Comparison of ENCODE assay signal across 8 mouse cellular contexts in genomic region chr10:61381823-61382222, GRCm38 (mm10). TPM values are rescaled to one million over a fixed set of nuclear protein-coding genes. Genes with fewer than 3 reads are reported as not detected.
DNase-seq lines count a peak whose midpoint lies in the region; ATAC-seq lines count a peak whose summit lies in the region.

No protein-coding gene starts in this region.

- no peak overlapping the region for H3K27ac ChIP-seq in liver, embryonic 12.5 days
- H3K27ac ChIP-seq in neural tube, embryonic 14.5 days (ENCODE audit: low read depth, low read length), result no peak overlapping the region

- H3K4me1 ChIP-seq in liver, embryonic 12.5 days, result peaks cover 54% of the 10 kb centered on the region
- peaks cover 14% of the 10 kb centered on the region for H3K4me1 ChIP-seq in neural tube, embryonic 14.5 days (ENCODE audit: control insufficient read depth, insufficient read depth, low read length)

- peaks cover 63% of the 10 kb centered on the region for H3K27me3 ChIP-seq in liver, embryonic 12.5 days (replicated peaks)
- H3K27me3 ChIP-seq in neural tube, embryonic 14.5 days (ENCODE audit: control insufficient read depth, insufficient read depth, low read length), result no peaks in the 10 kb centered on the region

- H3K36me3 ChIP-seq in liver, embryonic 12.5 days, result no peaks in the 10 kb centered on the region
- H3K36me3 ChIP-seq in neural tube, embryonic 14.5 days (ENCODE audit: control insufficient read depth, insufficient read depth, low read length), result no peaks in the 10 kb centered on the region

- no peaks in the 10 kb centered on the region for H3K9me3 ChIP-seq in liver, embryonic 12.5 days (replicated peaks)
- H3K9me3 ChIP-seq in neural tube, embryonic 14.5 days (ENCODE audit: control insufficient read depth, low read length), result no peaks in the 10 kb centered on the region

- peak overlapping the region; percentile 60 for H3K4me3 ChIP-seq in liver, embryonic 12.5 days
- peak overlapping the region; percentile 53 for H3K4me3 ChIP-seq in neural tube, embryonic 14.5 days (ENCODE audit: low read depth, low read length)

- peak; percentile 43 for DNase-seq in testis, postnatal 10 days (ENCODE audit: low spot score)
- DNase-seq in testis, postnatal 14 days (ENCODE audit: low spot score), result no peak
- peak; percentile 48 for DNase-seq in heart, postnatal 4 days
- DNase-seq in right cerebral cortex, postnatal 36 days (ENCODE audit: low spot score in 2 of 2), result no peak
- no peak for DNase-seq in T-cell, adult 2 months (ENCODE audit: low spot score)
- no peak for DNase-seq in urinary bladder, postnatal 10 days (ENCODE audit: low spot score)

- peak overlapping the region; percentile 89 for H3K4me2 ChIP-seq in liver, embryonic 12.5 days
- H3K4me2 ChIP-seq in neural tube, embryonic 14.5 days (ENCODE audit: low read depth, low read length), result peak overlapping the region; percentile 69

- WGBS in liver, embryonic 12.5 days (ENCODE audit: insufficient replicate concordance), result 1% methylated on average over 8 of the region's 8 CpGs
- WGBS in neural tube, embryonic 14.5 days, result 14% methylated on average over 8 of the region's 8 CpGs

- H3K9ac ChIP-seq in liver, embryonic 12.5 days, result 0 out of 2 replicates have a peak overlapping the region, but pooled peaks have one; percentile 64
- 0 out of 2 replicates have a peak overlapping the region, but pooled peaks have one; percentile 53 for H3K9ac ChIP-seq in neural tube, embryonic 14.5 days (replicated peaks; ENCODE audit: low read depth, low read length)

- ATAC-seq in liver, embryonic 12.5 days, result 0 out of 2 replicates have a peak, but pooled peaks have one; percentile 22
- ATAC-seq in neural tube, embryonic 14.5 days (ENCODE audit: low read depth), result no peak

RNA-seq across cellular contexts. Expression of gene Pald1, which starts 1.5 kb away (rescaled TPM):
- total RNA-seq in heart, postnatal 4 days (2021), result 10 to 100 TPM; 38.1 to 38.9 TPM
- 12.1 and 12.4 TPM in 2 replicates for polyA plus RNA-seq in liver, embryonic 12.5 days (2016; fragmentation: Nextera tagmentation; extraction: Ambion mirVana)
- 19.0 and 25.5 TPM in 2 replicates for polyA plus RNA-seq in neural tube, embryonic 14.5 days (2014; fragmentation: Nextera tagmentation; extraction: Ambion mirVana)

RNA-seq across cellular contexts. Expression of gene Nodal, which starts 35.9 kb away (rescaled TPM):
- under 1 TPM; 0.24 to 0.32 TPM for total RNA-seq in heart, postnatal 4 days (2021)
- 0.31 and 0.37 TPM in 2 replicates for polyA plus RNA-seq in liver, embryonic 12.5 days (2016; fragmentation: Nextera tagmentation; extraction: Ambion mirVana)
- 0.12 and 0.13 TPM in 2 replicates for polyA plus RNA-seq in neural tube, embryonic 14.5 days (2014; fragmentation: Nextera tagmentation; extraction: Ambion mirVana)

Comparison
In these comparisons a context has a peak if more than half of its experiments do, and no peak if none do; other contexts are left out.
1. DNase-seq: peak in testis, postnatal 10 days (single experiment) and heart, postnatal 4 days (single experiment); none in testis, postnatal 14 days (single experiment), right cerebral cortex, postnatal 36 days (0 of 2), T-cell, adult 2 months (single experiment) and urinary bladder, postnatal 10 days (single experiment).